Mouse (Mus musculus) MEL (cell line): ENCODE measurements around the gene Zc3hav1l. TPM values are rescaled to one million over a fixed set of nuclear protein-coding genes. Genes with fewer than 3 reads are reported as not detected.
A peak's percentile ranks its signal among the peaks of the same experiment; 100 is the strongest.

Experiments
- DNase-seq: peaks from one replicate; pipeline ENCODE4 v3.0.0; 2011; ENCODE audit warnings: low read depth, low spot score
- H3K27ac ChIP-seq: 2 replicates; pipeline ENCODE4 v1.5.1; 2012; ENCODE audit warnings: low read depth, mild to moderate bottlenecking, control low read depth, low read length, moderate library complexity; ENCODE audit not compliant: control insufficient read depth
- H3K27me3 ChIP-seq, 2 experiments: fragments of 150-350 bp in 1 of 2; sonication (generic) in 1 of 2; 2 replicates each; pipeline ENCODE4 v1.6.1; 2012; ENCODE audit warnings: low read length in 2 of 2, mild to moderate bottlenecking in 2 of 2, improper control_type of control experiment in 1 of 2, moderate library complexity in 1 of 2; ENCODE audit not compliant: insufficient read depth in 2 of 2, control insufficient read depth in 1 of 2
- H3K36me3 ChIP-seq, 2 experiments: 2 replicates each; pipeline ENCODE4 v1.6.1; 2012 to 2014; ENCODE audit warnings: low read length in 2 of 2, improper control_type of control experiment in 1 of 2, inconsistent platforms in 1 of 2, mild to moderate bottlenecking in 1 of 2; ENCODE audit not compliant: insufficient read depth in 2 of 2, control insufficient read depth in 1 of 2
- H3K4me1 ChIP-seq, 2 experiments: fragments of 150-350 bp in 1 of 2; sonication (generic) in 1 of 2; 2 replicates each; pipeline ENCODE4 v1.6.1; 2012; ENCODE audit warnings: low read length in 2 of 2, improper control_type of control experiment in 1 of 2, mild to moderate bottlenecking in 1 of 2; ENCODE audit not compliant: insufficient read depth in 2 of 2, control insufficient read depth in 1 of 2
- H3K4me3 ChIP-seq, 2 experiments: fragments of 150-350 bp in 1 of 2; sonication (generic) in 1 of 2; 2 replicates each; pipeline ENCODE4 v1.5.1; 2012; ENCODE audit warnings: low read depth in 2 of 2, low read length in 2 of 2, mild to moderate bottlenecking in 2 of 2, moderate library complexity in 2 of 2, control low read depth in 1 of 2, improper control_type of control experiment in 1 of 2; ENCODE audit not compliant: control insufficient read depth in 1 of 2, insufficient read depth in 1 of 2
- H3K79me2 ChIP-seq: 2 replicates; pipeline ENCODE4 v1.6.1; 2012; ENCODE audit warnings: mild to moderate bottlenecking, low read length, moderate library complexity; ENCODE audit not compliant: control insufficient read depth, poor library complexity, insufficient read depth
- H3K9ac ChIP-seq: 2 replicates; pipeline ENCODE4 v1.6.1; 2012; ENCODE audit warnings: low read depth, mild to moderate bottlenecking, control low read depth, low read length, moderate library complexity; ENCODE audit not compliant: control insufficient read depth, poor library complexity, severe bottlenecking
- H3K9me3 ChIP-seq: fragments of 150-350 bp; sonication (generic); replicated peaks from 2 replicates; pipeline ENCODE4 v1.6.1; 2012; ENCODE audit warnings: mild to moderate bottlenecking, low read length, improper control_type of control experiment, moderate library complexity; ENCODE audit not compliant: insufficient read depth
- CHD2 ChIP-seq: IDR thresholded peaks from 2 replicates; pipeline ENCODE4 v1.6.1; 2011; ENCODE audit warnings: low read length, improper control_type of control experiment
- ELF1 ChIP-seq: IDR thresholded peaks from 2 replicates; pipeline ENCODE4 v1.6.1; 2014; ENCODE audit warnings: low read depth, mild to moderate bottlenecking, inconsistent platforms, low read length, improper control_type of control experiment, moderate library complexity
- ETS1 ChIP-seq: IDR thresholded peaks from 2 replicates; pipeline ENCODE4 v1.6.1; 2012; ENCODE audit warnings: low read depth, mild to moderate bottlenecking, inconsistent platforms, low read length, improper control_type of control experiment, moderate library complexity
- HCFC1 ChIP-seq: IDR thresholded peaks from 2 replicates; pipeline ENCODE4 v1.6.1; 2012; ENCODE audit warnings: low read depth, mild to moderate bottlenecking, inconsistent platforms, low read length, improper control_type of control experiment, moderate library complexity
- MEF2A ChIP-seq: IDR thresholded peaks from 2 replicates; pipeline ENCODE4 v1.6.1; 2014; ENCODE audit warnings: low read depth, mild to moderate bottlenecking, inconsistent platforms, low read length, improper control_type of control experiment; ENCODE audit not compliant: poor library complexity, insufficient replicate concordance, severe bottlenecking; ENCODE audit errors: extremely low read depth
- MXI1 ChIP-seq: IDR thresholded peaks from 2 replicates; pipeline ENCODE4 v1.6.1; 2011; ENCODE audit warnings: mild to moderate bottlenecking, low read depth, low read length, improper control_type of control experiment
- NRF1 ChIP-seq: IDR thresholded peaks from 2 replicates; pipeline ENCODE4 v1.6.1; 2014; ENCODE audit warnings: low read depth, mild to moderate bottlenecking, inconsistent platforms, low read length, improper control_type of control experiment, moderate library complexity; ENCODE audit not compliant: poor library complexity, insufficient read depth, severe bottlenecking
- RAD21 ChIP-seq: IDR thresholded peaks from 2 replicates; pipeline ENCODE4 v1.6.1; 2011; ENCODE audit warnings: mild to moderate bottlenecking, low read depth, low read length, improper control_type of control experiment
- TBP ChIP-seq: IDR thresholded peaks from 2 replicates; pipeline ENCODE4 v1.8.0; 2011; ENCODE audit warnings: low read depth, low read length, improper control_type of control experiment
- USF1 ChIP-seq: IDR thresholded peaks from 2 replicates; pipeline ENCODE4 v1.6.1; 2014; ENCODE audit warnings: low read depth, mild to moderate bottlenecking, inconsistent platforms, low read length, improper control_type of control experiment, moderate library complexity
- ZKSCAN1 ChIP-seq: IDR thresholded peaks from 2 replicates; pipeline ENCODE4 v1.6.1; 2012; ENCODE audit warnings: low read depth, mild to moderate bottlenecking, inconsistent platforms, low read length, improper control_type of control experiment, moderate library complexity
- ZNF384 ChIP-seq: IDR thresholded peaks from 2 replicates; pipeline ENCODE4 v1.6.1; 2012; ENCODE audit warnings: low read depth, mild to moderate bottlenecking, inconsistent platforms, low read length, improper control_type of control experiment
- polyA plus RNA-seq, 2 experiments: library from polyadenylated mRNA; stranded (reverse) in 1 of 2; unstranded in 1 of 2; fragments of >175 nt in 1 of 2; fragments of >200 nt in 1 of 2; gene quantifications; 2 replicates each; pipeline versions ENCODE4 v1.2.1 to v1.2.4; 2012; ENCODE audit warnings: low replicate concordance in 2 of 2, low read depth in 1 of 2; ENCODE audit not compliant: insufficient read length in 2 of 2, insufficient read depth in 1 of 2, missing spikeins in 1 of 2
- total RNA-seq: library from RNA; depleted of rRNA; stranded (reverse); fragments of 300-350 nt; gene quantifications from 2 replicates; pipeline ENCODE4 v1.2.3, GENCODE M21; 2012

Gene Zc3hav1l
- total and polyA plus RNA-seq, 3 experiments: 2.0 to 5.8 TPM; not detected in 1

DNA sequence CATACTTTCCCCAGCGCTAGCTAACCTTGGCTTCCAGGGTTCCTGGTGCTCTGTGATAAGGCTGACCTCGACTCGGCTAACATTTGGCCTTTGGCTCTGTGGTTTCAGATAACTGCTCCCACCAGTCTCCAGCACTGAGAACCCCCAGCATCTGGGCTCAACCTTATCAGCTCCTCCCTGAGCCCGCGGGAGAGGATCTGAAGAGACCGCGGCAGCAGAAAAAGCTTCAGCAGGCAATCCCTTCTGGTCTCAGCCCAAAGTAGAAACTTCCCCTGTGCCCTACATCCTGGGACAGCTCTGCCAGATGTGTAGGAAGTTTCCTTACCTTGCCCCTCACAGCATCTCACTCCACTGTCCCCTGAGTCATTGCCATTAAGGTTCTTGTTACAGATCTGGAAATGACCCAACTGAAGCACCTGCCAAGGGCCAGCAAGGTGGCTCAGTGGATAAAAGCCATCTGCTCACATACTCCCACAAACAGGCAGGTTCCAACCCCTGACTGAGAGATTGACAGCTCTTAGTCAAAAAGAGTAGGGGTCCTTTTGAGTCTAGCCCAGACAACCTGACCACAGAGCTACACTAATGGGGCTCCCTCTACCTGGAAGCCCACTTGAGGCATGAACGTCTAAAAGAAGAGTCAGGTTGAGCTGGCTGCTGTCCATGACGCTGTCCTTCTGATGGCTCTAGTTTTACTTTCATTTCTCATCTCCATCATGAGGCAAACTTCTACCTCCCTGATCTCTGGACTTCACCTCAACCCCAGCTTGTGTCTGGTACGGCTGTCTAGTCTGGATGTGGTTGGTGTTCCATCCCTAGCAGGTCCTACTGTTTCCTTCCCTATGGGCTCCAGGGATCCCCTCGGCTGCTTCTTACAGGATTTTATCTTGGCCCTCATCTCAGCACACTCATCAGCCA is 42.9 kb upstream of the Zc3hav1l start (continued):
- peak; percentile 87 for TF ChIP-seq ETS1
- no peak for TF ChIP-seq CHD2

DNA sequence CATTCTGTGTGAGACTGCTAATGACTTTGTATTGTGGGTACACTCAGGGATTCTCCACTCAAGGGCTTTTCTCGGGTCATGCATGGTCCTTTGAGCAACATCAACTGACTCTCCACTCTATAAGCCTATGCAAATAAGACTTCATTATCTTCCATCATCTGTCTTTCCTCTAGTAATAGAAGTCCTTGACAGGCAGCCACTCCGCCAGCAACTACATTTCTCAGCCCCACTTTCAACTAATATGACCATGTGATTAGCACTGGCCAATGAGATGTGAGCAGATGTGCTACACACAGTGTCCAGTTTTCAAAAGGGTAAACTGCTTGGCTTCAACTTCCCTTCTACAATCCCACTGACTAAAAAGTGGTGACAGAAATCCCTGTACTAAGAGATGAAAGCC is 40.0 kb upstream of the Zc3hav1l start:
- no peak for TF ChIP-seq MXI1
- TF ChIP-seq USF1: peak; percentile 64
- no peak for TF ChIP-seq ELF1
- TF ChIP-seq NRF1: no peak
- Histone ChIP-seq H3K36me3 (peaks cover 35 to 45% of the 10 kb centered on the region in 2 experiments), H3K27me3 (no peaks in the 10 kb centered on the region), H3K27ac (no peak overlapping the region), H3K9me3 (no peaks in the 10 kb centered on the region), H3K4me3 (no peak overlapping the region), H3K4me1 (peaks cover 23 to 28% of the 10 kb centered on the region in 2 experiments), H3K79me2 (peaks cover 27% of the 10 kb centered on the region), H3K9ac (no peak overlapping the region)
- DNase-seq: no peak

- DNase-seq: no peak
- no peak for TF ChIP-seq HCFC1
- no peak for TF ChIP-seq ZNF384
- TF ChIP-seq ZKSCAN1: no peak
- TF ChIP-seq TBP: 0 out of 2 replicates have a peak, but pooled peaks have one; percentile 18
- TF ChIP-seq RAD21: no peak
- TF ChIP-seq MEF2A: no peak
- TF ChIP-seq NRF1: no peak
- peaks cover 15% of the 10 kb centered on the region for H3K79me2 ChIP-seq
- H3K4me3 ChIP-seq: no peak overlapping the region
- no peaks in the 10 kb centered on the region for H3K27me3 ChIP-seq
- H3K36me3 ChIP-seq: peaks cover 24 to 47% of the 10 kb centered on the region in 2 experiments
- peaks cover 13 to 19% of the 10 kb centered on the region in 2 experiments for H3K4me1 ChIP-seq
- no peaks in the 10 kb centered on the region for H3K9me3 ChIP-seq
- H3K9ac ChIP-seq: no peak overlapping the region
- H3K27ac ChIP-seq: no peak overlapping the region
Observed at GRCm38 (mm10) chr6:38337951-38338350, 38.9 kb upstream of the Zc3hav1l start.
